Mouse (Mus musculus): ENCODE results near the gene Mt1. TPM values are rescaled to one million over a fixed set of nuclear protein-coding genes. Genes with fewer than 3 reads are reported as not detected.
A peak's percentile ranks its signal among the peaks of the same experiment; 100 is the strongest.

Mt1 gene
- polyA plus RNA-seq, 1 experiment: 987 TPM

GRCm38 (mm10) chr8:94183117-94183516 lies 4.2 kb downstream of the Mt1 start:
- Histone ChIP-seq H3K27ac (replicated peaks; ENCODE audit: low read depth, low read length) (peak overlapping the region; percentile 48; the same call in 1 of the 2 replicates), H3K4me1 (ENCODE audit: control insufficient read depth, insufficient read depth, insufficient read length, low read length) (peaks cover 5% of the 10 kb centered on the region; the same call in 1 of the 2 replicates), H3K4me3 (ENCODE audit: insufficient read depth, low read depth, low read length) (peak overlapping the region; percentile 58)

- Histone ChIP-seq H3K4me3 (ENCODE audit: insufficient read depth, low read depth, low read length) (no peak overlapping the region), H3K4me1 (ENCODE audit: control insufficient read depth, insufficient read depth, insufficient read length, low read length) (peaks cover 8% of the 10 kb centered on the region), H3K27ac (replicated peaks; ENCODE audit: low read depth, low read length) (no peak overlapping the region)
Observed at GRCm38 (mm10) chr8:94184357-94184843, 5.5 kb downstream of the Mt1 start.

- Histone ChIP-seq H3K4me3 (ENCODE audit: insufficient read depth, low read depth, low read length) (no peak overlapping the region), H3K27ac (replicated peaks; ENCODE audit: low read depth, low read length) (no peak overlapping the region), H3K4me1 (ENCODE audit: control insufficient read depth, insufficient read depth, insufficient read length, low read length) (peaks cover 6% of the 10 kb centered on the region)
Observed at GRCm38 (mm10) chr8:94185791-94186190, 6.9 kb downstream of the Mt1 start.

- Histone ChIP-seq H3K4me1 (ENCODE audit: control insufficient read depth, insufficient read depth, insufficient read length, low read length) (peaks cover 6% of the 10 kb centered on the region), H3K27ac (replicated peaks; ENCODE audit: low read depth, low read length) (no peak overlapping the region), H3K4me3 (ENCODE audit: insufficient read depth, low read depth, low read length) (no peak overlapping the region)
Observed at GRCm38 (mm10) chr8:94186542-94186941, 7.7 kb downstream of the Mt1 start.

GRCm38 (mm10) chr8:94187290-94188002 lies 8.6 kb downstream of the Mt1 start:
- no peak overlapping the region for H3K4me3 ChIP-seq (ENCODE audit: insufficient read depth, low read depth, low read length)
- no peak overlapping the region for H3K27ac ChIP-seq (replicated peaks; ENCODE audit: low read depth, low read length)
- H3K4me1 ChIP-seq (ENCODE audit: control insufficient read depth, insufficient read depth, insufficient read length, low read length): peaks cover 5% of the 10 kb centered on the region

GRCm38 (mm10) chr8:94189275-94190031 lies 10.6 kb downstream of the Mt1 start:
- Histone ChIP-seq H3K4me3 (ENCODE audit: insufficient read depth, low read depth, low read length) (no peak overlapping the region), H3K4me1 (ENCODE audit: control insufficient read depth, insufficient read depth, insufficient read length, low read length) (peaks cover 3% of the 10 kb centered on the region), H3K27ac (replicated peaks; ENCODE audit: low read depth, low read length) (no peak overlapping the region)

- Histone ChIP-seq H3K4me1 (ENCODE audit: control insufficient read depth, insufficient read depth, insufficient read length, low read length) (peaks cover 3% of the 10 kb centered on the region), H3K27ac (replicated peaks; ENCODE audit: low read depth, low read length) (peak overlapping the region; percentile 42; the same call in 1 of the 2 replicates), H3K4me3 (ENCODE audit: insufficient read depth, low read depth, low read length) (peak overlapping the region; percentile 34)
Observed at GRCm38 (mm10) chr8:94191101-94191691, 12.3 kb downstream of the Mt1 start.

- Histone ChIP-seq H3K4me3 (ENCODE audit: insufficient read depth, low read depth, low read length) (no peak overlapping the region), H3K27ac (replicated peaks; ENCODE audit: low read depth, low read length) (no peak overlapping the region), H3K4me1 (ENCODE audit: control insufficient read depth, insufficient read depth, insufficient read length, low read length) (peaks cover 3% of the 10 kb centered on the region; the same call in 1 of the 2 replicates)
Observed at GRCm38 (mm10) chr8:94192926-94193325, 14.0 kb downstream of the Mt1 start.

- H3K4me1 ChIP-seq (ENCODE audit: control insufficient read depth, insufficient read depth, insufficient read length, low read length): no peaks in the 10 kb centered on the region
- H3K4me3 ChIP-seq (ENCODE audit: insufficient read depth, low read depth, low read length): no peak overlapping the region
- no peak overlapping the region for H3K27ac ChIP-seq (replicated peaks; ENCODE audit: low read depth, low read length)
Observed at GRCm38 (mm10) chr8:94194591-94195223, 15.8 kb downstream of the Mt1 start.

GRCm38 (mm10) chr8:94199202-94199869 lies 20.5 kb downstream of the Mt1 start:
- H3K27ac ChIP-seq (replicated peaks; ENCODE audit: low read depth, low read length): no peak overlapping the region
- no peak overlapping the region for H3K4me3 ChIP-seq (ENCODE audit: insufficient read depth, low read depth, low read length)

GRCm38 (mm10) chr8:94204043-94204442 lies 25.2 kb downstream of the Mt1 start:
- no peak overlapping the region for H3K27ac ChIP-seq (replicated peaks; ENCODE audit: low read depth, low read length)
- H3K4me1 ChIP-seq (ENCODE audit: control insufficient read depth, insufficient read depth, insufficient read length, low read length): no peaks in the 10 kb centered on the region
- no peak overlapping the region for H3K4me3 ChIP-seq (ENCODE audit: insufficient read depth, low read depth, low read length)

More at GRCm38 (mm10) chr8:94199202-94199869, 20.5 kb downstream of the Mt1 start:
- no peaks in the 10 kb centered on the region for H3K4me1 ChIP-seq (ENCODE audit: control insufficient read depth, insufficient read depth, insufficient read length, low read length)

- Histone ChIP-seq H3K4me1 (ENCODE audit: control insufficient read depth, insufficient read depth, insufficient read length, low read length) (no peaks in the 10 kb centered on the region), H3K4me3 (ENCODE audit: insufficient read depth, low read depth, low read length) (no peak overlapping the region), H3K27ac (replicated peaks; ENCODE audit: low read depth, low read length) (no peak overlapping the region)
Observed at GRCm38 (mm10) chr8:94205736-94206135, 26.9 kb downstream of the Mt1 start.

- H3K27ac ChIP-seq (replicated peaks; ENCODE audit: low read depth, low read length): no peak overlapping the region
Observed at GRCm38 (mm10) chr8:94206256-94206655, 27.4 kb downstream of the Mt1 start.

GRCm38 (mm10) chr8:94207491-94207890 lies 28.6 kb downstream of the Mt1 start:
- Histone ChIP-seq H3K4me1 (ENCODE audit: control insufficient read depth, insufficient read depth, insufficient read length, low read length) (no peaks in the 10 kb centered on the region), H3K27ac (replicated peaks; ENCODE audit: low read depth, low read length) (no peak overlapping the region), H3K4me3 (ENCODE audit: insufficient read depth, low read depth, low read length) (no peak overlapping the region)

More at GRCm38 (mm10) chr8:94206256-94206655, 27.4 kb downstream of the Mt1 start:
- no peak overlapping the region for H3K4me3 ChIP-seq (ENCODE audit: insufficient read depth, low read depth, low read length)
- H3K4me1 ChIP-seq (ENCODE audit: control insufficient read depth, insufficient read depth, insufficient read length, low read length): no peaks in the 10 kb centered on the region

All from brown adipose tissue, adult 24 weeks (tissue).